Mouse (Mus musculus) liver (tissue): ENCODE measurements around the gene Osgep.
"Not testable (repeated sequence)": the region's sequence is repeated elsewhere in the genome, so short reads cannot be mapped to it uniquely, and the experiment has no call there.

Source experiments
- DNase-seq: peaks from one replicate; pipeline ENCODE4 v3.0.0-alpha.2; 2020; ENCODE audit warnings: mixed read lengths

Gene Osgep

DNA sequence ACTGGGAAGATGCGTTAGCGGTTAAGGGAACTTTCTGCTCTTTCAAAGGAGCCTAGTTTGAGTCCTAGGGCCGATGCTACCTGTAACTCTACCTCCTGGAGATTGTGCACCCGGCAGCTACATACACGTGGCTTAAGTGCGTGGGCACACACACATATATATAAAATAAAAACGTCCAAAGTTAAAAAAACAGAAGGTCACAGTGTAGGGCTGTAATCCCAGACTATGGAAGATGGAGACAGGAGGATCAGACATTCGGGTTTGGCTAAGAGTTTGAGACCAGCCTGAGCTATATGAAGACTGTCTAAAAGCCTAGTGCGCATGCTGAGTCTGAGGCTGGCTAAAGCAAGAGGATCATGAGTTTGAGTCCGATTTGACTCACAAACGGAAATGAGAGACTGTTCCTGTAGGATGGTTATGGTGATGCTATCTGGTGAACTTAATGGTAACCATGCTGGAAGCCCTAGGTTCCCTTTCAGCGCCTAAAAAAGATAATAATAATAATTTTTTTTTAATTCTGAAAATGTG is 6.9 kb upstream of the Osgep start:
- DNase-seq = no peak

DNA sequence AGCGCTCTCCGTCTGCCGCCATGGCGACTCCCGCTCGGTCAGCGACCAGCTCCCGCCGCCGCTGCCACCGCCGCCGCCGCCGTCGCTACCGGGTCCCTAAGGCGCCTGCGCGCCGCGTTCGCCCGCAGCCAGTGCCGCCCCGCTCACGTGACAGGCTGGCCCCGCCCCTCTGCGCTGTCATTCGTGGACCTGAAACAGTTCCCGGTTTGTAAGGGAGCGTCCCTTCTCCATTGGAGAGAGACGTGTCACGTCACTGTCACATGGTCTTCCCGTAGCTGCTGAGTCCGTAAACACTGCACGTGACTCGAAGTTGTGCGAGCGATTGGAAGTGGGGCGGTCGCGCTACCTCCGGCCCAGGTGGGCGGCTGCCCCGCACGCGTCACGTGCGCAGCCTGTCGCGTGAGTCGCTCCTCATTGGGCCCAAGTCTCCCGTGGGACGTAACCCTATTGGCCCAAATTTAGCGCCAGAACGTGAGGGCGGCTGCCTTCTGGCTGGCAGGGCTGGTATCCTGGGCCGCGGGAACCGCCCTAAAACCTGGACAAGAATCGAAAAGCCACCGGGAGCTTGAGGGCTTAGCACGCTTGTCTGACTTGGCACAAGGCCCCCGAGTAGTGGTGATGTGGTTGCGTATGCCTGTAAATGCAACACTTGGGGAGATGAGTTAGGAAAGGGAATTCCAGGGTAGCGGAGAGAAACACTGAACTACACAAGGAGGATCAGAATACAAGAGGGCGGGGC is 6.2 kb upstream of the Osgep start, which contains the start of the genes Pip4p1 and Pnp:
TSS of gene Pip4p1 (minus strand) at position 103 of the 739 bp plus-strand sequence.
TSS of gene Pnp (plus strand) at position 329 of the 739 bp plus-strand sequence.
- peak; percentile 99 for DNase-seq

DNA sequence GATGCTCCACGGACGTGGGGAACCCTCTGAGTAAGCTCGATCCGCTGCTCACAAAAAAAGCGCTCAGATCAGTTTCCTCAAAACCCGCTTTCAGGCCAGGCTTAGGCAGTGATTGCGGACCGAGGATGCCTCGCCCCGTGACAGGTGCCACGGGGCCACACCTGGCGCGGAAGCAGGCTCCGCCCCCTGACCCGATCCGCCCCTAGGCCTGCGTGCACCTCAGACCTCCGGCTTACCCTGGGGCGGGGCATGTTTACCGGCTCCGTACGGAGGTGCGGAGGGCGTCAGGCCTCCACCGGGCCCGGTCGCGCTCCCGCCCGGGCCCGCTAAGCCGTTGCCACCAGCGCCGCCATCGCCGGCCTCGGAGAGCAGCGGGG is 5.7 kb upstream of the Osgep start:
- peak; percentile 85 for DNase-seq

DNA sequence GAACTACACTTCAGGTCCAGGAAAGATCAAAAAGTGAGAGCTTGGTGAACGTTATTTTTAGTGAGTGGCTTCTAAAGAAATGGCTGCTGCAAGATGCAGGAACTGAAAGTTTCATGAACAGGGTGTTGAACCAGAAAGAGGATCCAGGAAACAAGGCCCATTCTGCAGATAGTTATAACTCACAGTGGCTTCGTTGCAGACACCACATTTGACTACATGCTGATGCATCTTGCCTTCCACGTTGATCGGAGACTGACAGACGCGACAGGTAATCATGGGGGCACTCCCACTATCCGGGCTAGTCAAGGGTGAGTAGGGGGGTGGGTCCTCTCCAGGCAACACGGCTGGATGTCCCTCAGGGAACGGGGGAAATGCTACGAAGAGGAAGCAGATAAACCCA is 5.3 kb upstream of the Osgep start:
- no peak for DNase-seq

DNA sequence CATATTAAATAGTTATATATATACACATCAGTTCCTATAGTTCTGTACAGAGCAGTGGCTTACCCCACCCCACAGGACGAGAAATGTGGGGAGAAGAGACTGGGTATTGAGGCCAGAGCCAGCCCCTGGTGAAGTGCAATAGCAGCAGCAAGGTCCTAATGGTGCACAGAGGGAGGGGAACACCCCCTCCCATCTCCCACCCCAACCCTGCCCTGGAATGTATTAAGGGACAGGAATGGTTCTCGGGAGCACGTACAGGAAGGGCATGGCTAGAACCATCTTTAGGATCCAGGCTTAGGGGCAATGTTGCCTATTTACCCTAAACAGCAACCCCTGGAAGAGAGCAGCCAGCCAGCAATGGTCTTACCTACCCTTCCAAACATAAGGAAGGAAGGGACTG is 2.7 kb upstream of the Osgep start:
- DNase-seq = no peak

DNA sequence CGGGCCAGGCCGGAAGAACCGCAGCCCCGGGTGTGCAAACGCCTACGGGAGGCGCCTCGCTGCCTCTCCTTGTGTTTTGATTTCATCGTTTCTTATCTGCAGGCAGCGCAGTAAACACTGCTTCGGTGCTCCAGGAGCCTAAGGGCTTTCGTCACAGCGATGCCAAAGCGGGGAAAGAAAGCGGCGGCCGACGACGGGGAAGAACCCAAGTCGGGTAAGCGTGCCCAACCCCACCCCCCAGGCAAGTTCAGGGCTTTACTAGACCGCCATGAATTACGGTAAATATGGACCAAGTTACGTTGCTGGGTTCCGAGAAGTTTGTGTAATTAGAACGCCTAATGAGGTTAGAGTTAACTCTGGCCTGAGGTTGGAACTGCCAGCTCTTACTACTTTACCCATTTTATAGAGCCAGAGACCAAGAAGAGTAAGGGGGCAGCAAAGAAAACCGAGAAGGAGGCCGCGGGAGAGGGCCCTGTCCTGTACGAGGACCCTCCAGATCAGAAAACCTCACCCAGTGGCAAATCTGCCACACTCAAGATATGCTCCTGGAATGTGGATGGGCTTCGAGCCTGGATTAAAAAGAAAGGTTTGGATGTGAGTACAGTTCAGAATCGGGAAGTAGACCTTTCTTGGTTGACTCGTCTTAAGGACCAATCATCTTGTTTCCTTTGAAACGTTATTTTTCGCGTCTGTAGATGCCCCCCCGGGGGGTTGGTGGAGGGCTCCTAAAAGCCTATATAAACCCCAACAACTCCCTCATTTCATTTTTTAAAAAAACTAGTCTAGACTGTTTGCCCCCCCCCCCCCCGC is 623 bp upstream of the Osgep start:
- DNase-seq = no peak

DNA sequence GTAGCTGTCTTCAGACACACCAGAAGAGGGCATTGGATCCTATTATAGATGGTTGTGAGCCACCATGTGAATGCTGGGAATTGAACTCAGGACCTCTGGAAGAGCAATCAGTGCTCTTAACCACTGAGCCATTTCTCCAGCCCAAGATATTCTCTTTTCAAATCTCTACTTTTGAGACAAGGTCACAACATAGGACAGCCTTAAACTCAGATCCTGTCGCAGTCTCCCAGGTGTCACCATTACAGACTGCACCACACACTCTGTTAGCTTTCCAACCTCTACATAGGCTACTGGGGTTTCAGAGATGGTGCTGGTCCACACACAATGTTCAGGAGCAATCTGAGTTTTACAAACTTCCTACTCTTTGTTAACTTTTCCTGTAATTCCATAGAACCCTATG is 1.3 kb downstream of the Osgep start:
- DNase-seq = not testable (repeated sequence)

DNA sequence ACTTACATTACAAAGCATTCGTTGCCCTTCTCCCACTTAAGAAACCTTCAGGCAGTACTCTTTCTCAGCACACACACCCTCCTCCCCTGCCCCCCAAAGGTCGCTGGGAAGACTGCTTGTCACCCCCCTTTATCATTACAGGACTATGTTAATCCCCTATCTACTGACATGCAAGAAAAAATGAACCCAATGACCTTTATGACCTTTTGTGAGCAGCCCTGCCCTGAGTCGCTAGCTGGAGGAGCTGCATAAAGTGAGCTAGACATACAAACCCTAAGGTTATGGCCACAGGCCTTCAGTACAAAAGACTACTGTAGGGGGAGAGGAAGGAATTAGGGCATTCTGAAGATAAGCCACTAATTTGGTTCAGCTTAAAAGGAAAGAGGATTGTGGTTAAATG is 13.3 kb downstream of the Osgep start:
- DNase-seq = no peak

DNA sequence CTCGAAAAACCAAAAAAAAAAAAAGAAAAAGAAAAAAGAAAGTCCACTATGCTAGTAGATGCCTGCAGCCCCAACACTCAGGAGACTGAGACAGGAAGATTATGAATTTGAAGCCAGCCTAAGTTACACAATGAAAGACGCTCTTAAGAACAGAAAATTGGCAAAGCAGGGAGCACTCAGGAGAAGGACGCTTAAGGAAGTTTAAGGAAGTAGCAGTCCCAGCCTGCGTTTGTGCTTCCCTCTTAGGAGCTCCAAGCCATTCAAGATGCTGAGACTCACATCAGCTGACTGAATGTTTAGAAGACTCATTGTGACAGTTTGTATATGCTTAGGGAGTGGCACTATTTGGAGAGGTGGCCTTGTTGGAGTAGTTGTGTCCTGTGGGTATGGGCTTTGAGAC is 16.6 kb downstream of the Osgep start:
- no peak for DNase-seq

DNA sequence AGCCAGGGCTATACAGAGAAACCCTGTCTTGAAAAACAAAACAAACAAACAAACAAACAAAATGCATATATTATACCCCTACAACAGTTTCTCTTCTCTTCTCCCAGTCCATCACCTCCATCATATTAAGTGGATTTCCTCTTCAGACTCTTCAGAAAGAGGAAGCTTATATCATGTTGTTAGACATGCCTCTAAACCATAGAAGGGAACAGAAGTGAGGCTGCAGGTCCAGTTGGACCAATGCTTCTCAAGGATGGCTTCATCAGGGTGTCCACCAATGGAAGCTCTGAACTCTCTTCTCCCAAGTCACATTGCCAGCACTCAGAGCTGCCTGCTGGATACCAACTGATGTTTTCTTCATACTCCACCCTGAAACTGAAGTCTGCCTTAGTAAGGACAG is 19.4 kb downstream of the Osgep start:
- DNase-seq = not testable (repeated sequence)

DNA sequence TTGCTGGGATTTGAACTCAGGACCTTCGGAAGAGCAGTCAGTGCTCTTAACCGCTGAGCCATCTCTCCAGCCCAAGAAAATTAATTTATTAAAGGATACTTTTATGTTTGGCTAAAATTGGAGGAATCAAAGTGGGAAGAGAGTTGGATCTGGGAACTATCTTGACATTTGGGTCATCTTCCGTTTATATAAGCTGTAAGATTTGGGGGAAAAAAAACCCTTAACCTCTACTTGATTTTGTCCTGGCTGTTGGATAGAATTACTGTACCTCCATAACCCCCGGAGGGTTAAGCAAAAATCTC is 19.9 kb downstream of the Osgep start:
- no peak for DNase-seq

DNA sequence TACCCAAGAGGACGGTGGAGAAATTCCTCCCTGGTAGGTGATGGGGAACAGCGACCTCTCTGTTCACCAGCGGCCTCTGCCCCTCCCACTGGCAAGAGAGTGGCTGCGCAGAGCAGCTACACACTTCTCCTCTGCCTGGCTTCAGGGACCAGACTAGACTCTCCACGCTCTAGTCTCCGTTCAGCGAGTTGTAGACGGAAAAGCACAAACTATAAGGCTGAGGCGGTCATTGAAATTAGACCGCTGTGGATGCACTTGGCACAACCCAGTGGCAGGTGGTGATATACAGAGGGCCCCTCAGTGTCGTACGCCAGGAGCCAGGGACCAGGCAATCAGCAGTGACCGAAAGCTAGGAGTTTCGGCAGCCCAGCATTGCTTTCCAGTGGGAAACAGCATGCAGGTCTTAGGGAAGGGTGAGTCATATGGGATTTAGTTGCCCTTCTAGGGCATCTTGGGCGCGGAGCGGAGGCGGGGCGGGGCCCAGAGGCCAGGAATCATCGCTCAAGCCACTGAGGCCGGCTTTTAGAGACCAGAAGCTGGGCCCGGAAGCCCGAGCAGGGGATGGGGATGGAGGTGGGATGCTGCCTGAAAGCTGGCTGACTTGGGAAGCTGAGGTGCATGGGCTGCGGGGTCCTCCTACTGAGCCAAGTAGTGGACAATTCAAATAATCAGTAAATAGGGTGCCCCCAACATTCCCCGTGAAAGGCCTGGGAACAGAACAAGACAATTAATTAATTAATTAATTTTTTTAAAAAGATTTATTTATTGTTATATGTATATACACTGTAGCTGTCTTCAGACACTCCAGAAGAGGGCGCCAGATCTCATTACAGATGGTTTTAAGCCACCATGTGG is 20.5 kb downstream of the Osgep start:
- peak; percentile 62 for DNase-seq

DNA sequence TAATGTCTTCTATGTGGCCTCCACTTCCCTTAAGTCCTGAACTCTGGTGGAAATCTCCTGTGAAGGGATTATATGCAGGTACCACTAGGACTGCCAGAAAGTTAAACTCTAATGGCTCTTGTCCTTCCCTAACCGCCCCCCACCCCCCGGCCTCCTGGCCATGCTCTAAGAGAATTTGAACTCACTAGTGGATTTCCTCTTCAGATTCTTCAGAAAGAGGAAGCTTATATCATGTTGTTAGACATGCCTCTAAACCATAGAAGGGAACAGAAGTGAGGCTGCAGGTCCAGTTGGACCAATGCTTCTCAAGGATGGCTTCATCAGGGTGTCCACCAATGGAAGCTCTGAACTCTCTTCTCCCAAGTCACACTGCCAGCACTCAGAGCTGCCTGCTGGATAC is 26.7 kb downstream of the Osgep start:
- DNase-seq = not testable (repeated sequence)

DNA sequence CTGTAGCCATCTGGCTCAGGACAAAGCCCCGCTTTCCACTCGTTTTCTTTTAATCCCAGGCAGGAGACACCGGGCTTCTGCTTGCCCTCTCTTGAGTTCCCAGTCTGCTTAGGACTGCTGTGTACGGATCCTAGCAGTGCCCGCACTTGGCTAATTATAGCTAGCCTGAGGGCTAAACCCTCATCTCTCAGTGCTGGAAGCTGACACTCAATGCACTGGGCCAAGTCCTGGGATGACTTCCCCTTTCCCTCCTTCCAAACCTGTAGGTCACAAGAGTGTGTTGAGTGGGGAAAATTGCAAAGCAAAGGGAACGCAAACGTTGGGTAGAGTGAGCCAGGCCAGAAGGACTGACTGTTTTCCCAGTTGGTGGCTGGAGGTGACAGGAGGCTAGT is 27.3 kb downstream of the Osgep start, which contains the start of gene Klhl33:
TSS of gene Klhl33 (minus strand) at position 134 of the 392 bp plus-strand sequence.
- no peak for DNase-seq

DNA sequence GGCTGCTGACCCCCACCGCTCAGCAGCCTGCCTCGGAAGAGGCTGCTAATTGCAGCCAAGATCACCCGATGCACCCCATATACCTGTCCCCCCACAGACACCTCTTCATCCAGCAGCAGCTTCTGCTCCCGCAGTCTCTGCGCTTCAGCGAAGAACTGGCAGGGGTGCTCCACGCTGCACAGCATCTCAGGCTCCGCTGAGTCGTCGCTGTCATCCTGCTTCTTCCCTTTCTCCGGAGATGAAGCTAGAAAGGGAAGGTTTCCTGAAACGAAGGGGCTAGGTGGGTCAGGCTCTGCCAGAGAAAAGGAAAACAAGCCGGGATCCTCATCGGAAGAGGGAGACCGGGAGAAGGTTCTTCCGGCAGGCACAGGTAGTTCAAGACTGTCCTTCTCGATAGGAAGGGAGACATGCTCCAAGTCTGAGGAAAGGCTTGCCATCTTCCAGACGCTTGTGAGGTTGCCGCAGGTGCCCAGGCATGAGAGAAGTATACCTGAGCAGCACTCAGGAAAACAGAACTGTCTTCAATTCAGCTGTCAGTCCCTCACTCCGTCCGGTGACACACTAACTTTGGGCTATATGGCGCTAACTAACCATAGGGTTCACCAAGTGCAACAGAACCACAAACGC is 27.8 kb downstream of the Osgep start:
- DNase-seq = no peak

DNA sequence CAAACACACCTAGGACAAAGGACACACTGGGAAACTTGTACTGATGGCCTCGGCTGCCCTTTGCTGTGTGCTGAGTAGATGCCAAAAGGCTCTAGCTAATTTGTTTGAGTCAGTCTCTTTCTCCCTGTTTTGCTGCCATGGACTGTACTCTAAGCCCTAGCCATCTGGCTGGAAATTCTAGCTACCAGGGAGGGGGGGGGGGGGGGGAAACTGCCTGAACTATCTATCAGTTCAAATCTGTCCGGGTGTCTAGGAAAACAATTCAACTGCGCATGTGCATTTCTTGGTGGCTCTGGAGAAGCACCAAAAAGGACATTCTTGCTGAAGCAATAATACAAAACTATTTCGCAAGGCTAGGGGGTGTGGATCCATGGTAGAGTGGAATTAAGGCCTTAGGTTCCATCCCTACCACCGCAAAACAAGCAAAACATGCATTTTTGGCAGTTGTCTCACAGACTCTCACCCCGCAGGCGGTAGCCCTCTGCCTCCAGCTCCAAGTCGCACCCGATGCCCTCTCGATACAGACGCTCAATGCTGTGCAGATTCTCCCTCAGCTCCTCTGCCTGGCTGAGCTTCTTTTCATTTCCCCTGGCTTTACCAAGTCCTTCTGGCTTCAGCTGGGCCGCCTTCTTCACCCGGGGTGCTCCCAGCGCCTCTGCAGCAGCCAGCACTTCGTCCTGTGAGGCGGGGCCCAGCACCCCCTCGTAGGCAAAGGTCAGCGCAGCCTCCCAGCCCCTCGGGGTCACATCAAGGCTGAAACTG is 28.5 kb downstream of the Osgep start:
- DNase-seq = peak; percentile 15

DNA sequence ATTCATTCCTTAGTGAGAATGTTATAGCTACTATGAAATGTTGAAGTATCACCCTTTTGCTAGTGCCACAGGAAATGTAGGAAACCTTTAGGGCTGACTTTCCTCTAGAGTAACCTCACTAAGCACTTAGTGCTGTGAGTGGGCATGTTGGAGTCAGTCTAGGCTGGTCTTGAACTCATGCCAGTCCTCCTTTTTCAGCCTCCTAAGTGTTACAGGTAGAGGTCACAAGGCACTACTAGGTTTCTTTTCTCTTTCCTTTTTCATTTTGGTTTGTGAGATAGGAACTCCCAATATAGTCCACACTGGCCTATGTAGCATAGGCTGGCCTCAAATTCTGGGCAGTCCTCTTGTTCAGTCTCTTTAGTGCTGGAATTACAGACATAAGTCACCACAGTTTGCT is 29.3 kb downstream of the Osgep start:
- no peak for DNase-seq

DNA sequence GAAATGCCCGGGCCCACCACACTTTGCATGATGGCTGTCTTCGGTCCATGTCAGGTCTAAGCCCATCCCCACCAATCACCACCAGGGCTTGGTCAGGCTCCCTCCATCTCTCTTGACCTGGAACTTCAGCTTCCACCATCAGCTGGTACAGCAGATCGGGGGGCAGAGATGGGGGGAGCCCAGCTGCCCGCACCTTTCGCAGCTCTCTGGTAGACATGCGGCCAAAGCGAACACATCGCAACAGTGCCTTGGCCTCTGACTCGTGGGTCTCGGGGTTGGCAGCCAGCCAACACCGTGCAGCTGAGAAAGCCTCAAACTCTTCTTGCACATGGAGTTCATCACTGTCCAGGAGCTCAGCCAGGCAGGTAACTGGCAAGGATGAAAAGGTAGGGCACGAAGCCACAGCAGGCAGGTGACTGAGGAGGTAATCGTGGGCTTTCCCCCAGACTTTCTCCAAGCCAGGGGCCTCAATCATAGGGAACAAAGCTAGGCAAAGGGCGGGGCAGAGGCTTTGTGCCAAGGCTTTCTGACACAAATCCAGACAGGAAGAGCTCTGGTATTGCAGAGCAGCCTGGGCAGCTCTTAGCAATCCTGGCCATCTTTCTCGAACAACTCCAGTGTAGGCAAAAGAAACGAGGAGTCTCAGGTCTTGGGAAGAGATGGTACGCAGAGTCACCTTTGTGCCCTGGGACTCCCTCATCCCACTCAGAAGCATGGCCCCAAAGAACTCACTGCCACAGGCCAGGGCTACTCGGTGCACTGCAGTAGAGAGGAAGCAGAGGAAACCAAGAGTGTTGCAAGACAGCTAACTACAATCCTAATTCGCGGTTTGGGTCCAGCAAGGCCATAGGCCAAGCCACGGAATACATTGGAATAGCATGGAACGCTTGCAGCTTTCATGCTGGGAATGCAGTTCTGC is 31.9 kb downstream of the Osgep start:
- DNase-seq = no peak

DNA sequence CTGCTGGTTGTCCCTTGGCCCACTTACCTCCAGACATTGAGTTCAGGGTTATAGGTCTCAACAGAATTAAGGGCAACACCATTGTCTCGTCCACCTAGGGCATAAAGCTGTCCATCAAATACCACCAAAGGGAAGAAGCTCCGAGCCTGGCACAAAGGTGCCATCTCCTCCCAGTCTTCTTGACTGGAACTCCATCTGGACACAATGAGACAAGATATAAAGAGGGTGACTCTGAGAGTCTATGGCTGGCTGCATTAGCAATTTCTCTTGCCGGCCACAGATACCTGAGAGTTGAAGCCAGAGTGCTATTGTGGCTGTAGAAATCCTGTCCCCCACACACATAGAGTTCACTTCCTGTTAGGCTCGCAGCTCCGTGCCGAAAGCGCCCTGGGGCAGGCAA is 32.6 kb downstream of the Osgep start:
- no peak for DNase-seq

DNA sequence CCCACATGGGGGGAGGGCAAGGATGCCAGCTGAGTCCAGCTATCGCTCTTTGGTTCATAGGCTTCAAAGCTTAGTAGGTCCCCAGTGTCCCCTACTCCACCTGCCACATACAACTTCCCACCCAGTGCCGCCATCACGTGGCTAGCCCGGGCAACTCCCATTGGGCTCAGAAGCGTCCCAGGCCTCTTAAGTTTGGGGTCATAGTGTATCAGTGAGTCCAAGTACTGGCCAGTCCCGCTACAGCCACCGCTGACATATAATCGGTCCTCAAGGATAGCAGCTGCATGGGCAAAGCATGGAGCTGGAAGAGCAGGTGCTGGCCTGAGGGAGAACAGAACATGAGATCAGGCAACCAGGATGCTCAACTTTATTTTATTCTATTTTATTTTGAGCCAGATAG is 33.1 kb downstream of the Osgep start:
- DNase-seq = no peak
